Mouse (Mus musculus): ENCODE results near the gene Slc2a5. TPM values are rescaled to one million over a fixed set of nuclear protein-coding genes. Genes with fewer than 3 reads are reported as not detected.

Slc2a5 gene
- polyA plus RNA-seq (2015; fragmentation: Nextera tagmentation; extraction: Ambion mirVana): 0.62 and 1.3 TPM in 2 replicates

DNA sequence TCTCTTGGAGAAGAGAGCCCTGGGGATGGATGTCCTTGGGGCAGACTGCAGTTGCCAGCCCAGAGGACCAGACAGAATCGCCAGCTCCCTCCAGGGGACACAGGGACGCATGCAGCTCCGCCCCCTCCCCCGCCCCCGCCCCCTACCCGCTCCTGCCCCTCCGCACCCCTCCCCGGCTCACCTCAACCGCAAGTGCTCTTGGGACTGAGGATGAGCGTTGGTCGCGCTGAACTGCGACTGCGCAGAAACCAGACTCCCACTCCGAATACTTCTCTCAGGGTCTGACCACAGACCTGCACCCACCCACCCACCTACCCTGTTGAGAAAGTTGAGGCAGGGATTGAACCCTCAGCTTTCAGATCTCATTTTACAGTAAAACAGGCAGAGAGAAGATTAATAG lies at the start of gene Slc2a5:
Gene Slc2a5 (plus strand): TSS at position 229 of the 400 bp plus-strand sequence.

DNA sequence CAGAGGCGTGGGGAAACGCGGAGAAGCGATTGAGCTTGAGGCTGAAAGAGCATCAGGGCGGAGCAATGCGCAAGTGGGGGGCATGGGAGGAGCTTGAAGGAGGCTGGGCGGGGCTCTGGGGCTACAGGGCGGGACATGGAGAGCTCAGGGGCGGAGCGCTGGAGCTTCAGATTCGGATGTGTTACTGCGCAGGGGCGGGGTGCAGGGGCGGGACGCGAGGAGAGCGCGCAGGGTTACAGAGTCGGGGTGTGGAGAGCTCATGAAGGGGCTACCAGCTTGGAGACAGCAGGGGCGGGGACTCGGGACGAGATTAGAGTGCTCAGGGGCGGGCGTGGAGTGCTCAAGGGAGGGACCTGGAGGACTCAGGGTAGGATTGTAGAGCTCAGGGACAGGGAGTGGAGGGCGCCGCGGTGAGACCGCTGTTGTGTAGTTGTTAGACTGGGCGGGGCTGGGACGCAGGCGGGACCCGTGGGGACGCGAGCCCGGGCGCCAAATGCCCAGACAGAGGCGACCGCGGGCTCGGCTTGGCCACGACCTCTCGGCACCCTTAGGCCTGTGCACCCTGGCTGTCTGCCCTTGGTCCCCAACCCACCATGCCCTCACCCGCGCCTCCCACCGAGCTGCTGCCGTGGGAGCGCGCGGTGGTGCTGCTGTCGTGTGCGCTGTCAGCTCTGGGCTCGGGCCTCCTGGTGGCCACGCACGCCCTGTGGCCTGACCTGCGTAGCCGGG lies 31.8 kb upstream of the Slc2a5 start, which contains the start of gene Gpr157:
Gene Gpr157 (plus strand): TSS at position 205 of the 729 bp plus-strand sequence.

Other genes starting within 250 kb of the Slc2a5 start
- 25.2 and 38.9 TPM in 2 replicates for gene Spsb1, start 164.2 kb upstream of the Slc2a5 start, polyA plus RNA-seq (2015; fragmentation: Nextera tagmentation; extraction: Ambion mirVana)
- 27.3 and 28.3 TPM in 2 replicates for gene H6pd, start 110.3 kb upstream of the Slc2a5 start, polyA plus RNA-seq (2015; fragmentation: Nextera tagmentation; extraction: Ambion mirVana)
- 0.87 and 0.91 TPM in 2 replicates for gene Gpr157, start 31.9 kb upstream of the Slc2a5 start, polyA plus RNA-seq (2015; fragmentation: Nextera tagmentation; extraction: Ambion mirVana)
- not detected in 2 replicates for gene Slc2a7, start 29.7 kb downstream of the Slc2a5 start, polyA plus RNA-seq (2015; fragmentation: Nextera tagmentation; extraction: Ambion mirVana)
- not detected in 2 replicates for gene Car6, start 82.0 kb downstream of the Slc2a5 start, polyA plus RNA-seq (2015; fragmentation: Nextera tagmentation; extraction: Ambion mirVana)
- gene Eno1, start 117.4 kb downstream of the Slc2a5 start, polyA plus RNA-seq (2015; fragmentation: Nextera tagmentation; extraction: Ambion mirVana): 613 and 1,135 TPM in 2 replicates
- gene Rere, start 162.4 kb downstream of the Slc2a5 start, polyA plus RNA-seq (2015; fragmentation: Nextera tagmentation; extraction: Ambion mirVana): 34.1 and 41.2 TPM in 2 replicates

Data from adrenal gland, postnatal 0 days (tissue).